Mouse (Mus musculus) retina, postnatal 1 day (tissue): ENCODE measurements around the gene Fabp7.

Experiments
- DNase-seq: peaks from one replicate; pipeline ENCODE4 v3.0.0-alpha.2; 2012

The Fabp7 gene

GRCm38 (mm10) chr10:57784876-57785150 is at the start of gene Fabp7:
Fabp7 (plus strand) TSS chr10:57784881.
- no peak for DNase-seq

- peak; percentile 55 for DNase-seq
Measured at GRCm38 (mm10) chr10:57740733-57741132, 43.9 kb upstream of the Fabp7 start.

- no peak for DNase-seq
Measured at GRCm38 (mm10) chr10:57741351-57741750, 43.3 kb upstream of the Fabp7 start.

GRCm38 (mm10) chr10:57743045-57743444 is 41.6 kb upstream of the Fabp7 start:
- DNase-seq: no peak

GRCm38 (mm10) chr10:57743606-57744016 is 41.1 kb upstream of the Fabp7 start:
- DNase-seq: peak; percentile 83

GRCm38 (mm10) chr10:57744128-57744765 is 40.4 kb upstream of the Fabp7 start:
- DNase-seq: peak; percentile 6

- no peak for DNase-seq
Measured at GRCm38 (mm10) chr10:57745452-57745851, 39.2 kb upstream of the Fabp7 start.

- no peak for DNase-seq
Measured at GRCm38 (mm10) chr10:57747127-57747526, 37.6 kb upstream of the Fabp7 start.

- DNase-seq: no peak
Measured at GRCm38 (mm10) chr10:57753343-57753742, 31.3 kb upstream of the Fabp7 start.

- no peak for DNase-seq
Measured at GRCm38 (mm10) chr10:57755201-57755736, 29.4 kb upstream of the Fabp7 start.

GRCm38 (mm10) chr10:57758999-57759398 is 25.7 kb upstream of the Fabp7 start:
- DNase-seq: no peak

- DNase-seq: no peak
Measured at GRCm38 (mm10) chr10:57760694-57761093, 24.0 kb upstream of the Fabp7 start.

- no peak for DNase-seq
Measured at GRCm38 (mm10) chr10:57763044-57763443, 21.6 kb upstream of the Fabp7 start.

- no peak for DNase-seq
Measured at GRCm38 (mm10) chr10:57783289-57784130, 1.2 kb upstream of the Fabp7 start.

GRCm38 (mm10) chr10:57784131-57784875 is 378 bp upstream of the Fabp7 start:
- DNase-seq: peak; percentile 90

- no peak for DNase-seq
Measured at GRCm38 (mm10) chr10:57785552-57785951, 871 bp downstream of the Fabp7 start.

GRCm38 (mm10) chr10:57792957-57793356 is 8.3 kb downstream of the Fabp7 start:
- no peak for DNase-seq

- no peak for DNase-seq
Measured at GRCm38 (mm10) chr10:57794018-57794417, 9.3 kb downstream of the Fabp7 start, which contains the start of gene Smpdl3a. Smpdl3a (plus strand) TSS chr10:57794335.

GRCm38 (mm10) chr10:57794491-57795461 is 10.1 kb downstream of the Fabp7 start:
- peak; percentile 62 for DNase-seq

- no peak for DNase-seq
Measured at GRCm38 (mm10) chr10:57795542-57795941, 10.9 kb downstream of the Fabp7 start.

GRCm38 (mm10) chr10:57796057-57796456 is 11.4 kb downstream of the Fabp7 start:
- DNase-seq: peak; percentile 44

GRCm38 (mm10) chr10:57799486-57799885 is 14.8 kb downstream of the Fabp7 start:
- DNase-seq: no peak
